Mouse (Mus musculus) naive thymus-derived CD4-positive, alpha-beta T cell, adult 2 months (primary cell): Measurements from ENCODE around the gene Usp30.

Source experiments
- DNase-seq: peaks from one replicate; pipeline ENCODE4 v3.0.0-alpha.2; 2011; ENCODE audit warnings: low read depth

Usp30 gene

DNA sequence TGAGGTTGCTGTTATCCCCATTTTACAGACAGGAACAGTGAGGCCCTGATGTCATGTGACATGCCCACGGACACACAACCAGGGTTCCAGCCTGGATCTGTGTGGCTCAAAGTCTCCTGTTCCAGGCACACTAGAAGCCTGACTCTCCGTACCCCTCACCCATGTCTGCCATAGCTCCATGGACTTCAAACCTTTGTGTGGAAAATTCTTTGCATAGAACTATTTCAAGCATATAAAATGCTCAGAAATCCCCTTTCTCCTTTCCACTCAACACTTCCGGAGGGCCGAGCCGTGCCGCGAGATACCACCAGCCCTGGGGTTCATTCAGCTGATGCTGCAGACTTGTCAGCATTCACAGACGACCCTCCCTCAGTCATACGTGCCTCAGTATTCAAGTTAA is 2.3 kb downstream of the Usp30 start:
- DNase-seq: no peak

DNA sequence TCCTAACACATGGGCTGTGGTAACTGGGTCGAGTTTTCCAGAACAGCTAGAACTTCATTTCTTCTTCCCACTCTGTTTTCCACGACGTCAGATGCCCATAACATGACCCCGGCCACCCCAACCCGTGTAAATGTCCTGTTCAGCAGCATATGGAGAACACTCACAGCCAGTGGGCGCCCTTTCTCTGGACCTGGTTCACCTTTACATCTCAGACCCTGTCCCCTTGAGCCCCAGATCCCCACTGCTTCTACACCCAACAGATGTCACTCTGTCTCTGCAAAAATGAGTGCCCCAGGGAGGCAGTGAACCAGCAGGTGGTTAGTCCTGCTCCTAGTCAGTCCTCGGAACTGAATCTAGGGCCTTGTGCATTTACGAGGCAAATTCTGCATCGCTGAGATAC is 2.7 kb downstream of the Usp30 start:
- no peak for DNase-seq

DNA sequence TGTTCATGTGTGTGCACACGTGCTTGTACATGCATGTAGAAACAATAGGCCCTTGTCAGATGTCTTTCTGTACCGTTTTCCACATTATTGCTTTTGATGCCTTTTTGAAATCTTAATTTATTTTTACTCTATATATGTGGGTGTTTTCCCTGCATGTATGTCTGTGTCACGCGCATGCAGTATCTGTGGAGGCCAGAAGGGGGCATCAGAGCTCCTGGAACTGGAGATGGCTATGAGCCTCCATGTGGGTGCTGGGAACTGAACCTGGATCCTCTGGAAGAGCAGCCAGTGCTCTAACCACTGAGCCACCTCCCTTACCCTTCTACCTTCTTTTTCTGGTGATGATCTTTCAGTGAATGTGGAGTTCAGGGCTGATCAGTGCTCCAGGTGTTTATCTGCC is 5.6 kb downstream of the Usp30 start:
- no peak for DNase-seq

DNA sequence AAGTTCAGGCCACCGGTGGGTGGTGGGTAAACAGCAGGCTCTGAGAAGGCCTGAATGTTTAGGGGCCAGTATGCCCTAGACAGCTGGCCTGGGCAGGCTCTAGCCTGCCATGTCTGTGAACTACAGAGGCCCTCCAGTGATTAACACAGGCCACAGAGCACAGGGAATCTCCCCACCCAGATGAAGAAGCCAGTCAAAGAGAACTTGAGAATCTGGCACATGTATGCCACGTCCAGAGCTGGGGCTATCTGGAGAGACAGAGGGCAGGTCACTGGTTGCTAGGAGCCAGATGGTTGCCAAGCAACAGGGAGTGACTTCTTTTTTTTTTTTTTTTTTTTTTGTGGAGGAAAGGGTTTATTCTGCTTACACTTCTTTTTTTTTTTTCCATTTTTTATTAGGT is 7.0 kb downstream of the Usp30 start:
- no peak for DNase-seq

DNA sequence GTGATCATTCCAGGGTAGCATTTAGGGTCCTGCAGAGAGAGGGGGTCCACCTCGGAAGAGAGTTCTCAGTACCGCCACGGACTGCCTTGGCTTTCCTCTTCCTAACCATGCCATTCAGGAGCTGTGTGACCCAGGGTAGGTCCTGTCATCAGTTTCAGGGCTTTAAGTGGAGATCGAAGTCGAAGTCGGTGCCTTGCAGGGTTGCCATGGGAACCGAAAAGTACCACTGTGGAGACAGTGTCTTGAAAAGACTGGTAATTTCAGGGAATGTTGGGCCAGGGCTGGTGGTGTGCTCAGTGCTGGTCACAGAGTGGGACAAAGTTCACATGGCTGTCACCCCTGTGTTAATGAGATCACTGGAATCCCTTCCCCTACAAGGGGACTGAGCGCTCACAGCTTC is 11.7 kb downstream of the Usp30 start:
- no peak for DNase-seq

DNA sequence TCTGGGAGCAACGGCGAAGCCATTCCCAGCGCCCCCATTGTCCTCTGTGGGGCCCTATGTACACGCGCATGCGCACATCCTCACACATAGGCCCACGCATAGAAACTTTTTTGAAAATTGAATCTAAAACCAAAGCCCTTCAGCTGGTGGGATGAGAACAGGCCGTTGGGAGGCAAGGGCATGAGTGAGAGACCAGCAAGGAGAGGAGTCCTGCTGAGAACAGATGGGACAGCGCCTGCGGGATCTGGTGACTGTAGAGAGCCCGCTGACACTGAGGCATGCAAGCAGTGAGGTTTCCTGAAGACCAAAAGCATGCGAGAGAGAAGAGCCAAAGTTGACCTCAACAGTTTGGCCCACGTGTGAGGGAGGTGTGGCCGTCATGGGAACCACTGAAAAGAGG is 20.2 kb downstream of the Usp30 start:
- DNase-seq: no peak

DNA sequence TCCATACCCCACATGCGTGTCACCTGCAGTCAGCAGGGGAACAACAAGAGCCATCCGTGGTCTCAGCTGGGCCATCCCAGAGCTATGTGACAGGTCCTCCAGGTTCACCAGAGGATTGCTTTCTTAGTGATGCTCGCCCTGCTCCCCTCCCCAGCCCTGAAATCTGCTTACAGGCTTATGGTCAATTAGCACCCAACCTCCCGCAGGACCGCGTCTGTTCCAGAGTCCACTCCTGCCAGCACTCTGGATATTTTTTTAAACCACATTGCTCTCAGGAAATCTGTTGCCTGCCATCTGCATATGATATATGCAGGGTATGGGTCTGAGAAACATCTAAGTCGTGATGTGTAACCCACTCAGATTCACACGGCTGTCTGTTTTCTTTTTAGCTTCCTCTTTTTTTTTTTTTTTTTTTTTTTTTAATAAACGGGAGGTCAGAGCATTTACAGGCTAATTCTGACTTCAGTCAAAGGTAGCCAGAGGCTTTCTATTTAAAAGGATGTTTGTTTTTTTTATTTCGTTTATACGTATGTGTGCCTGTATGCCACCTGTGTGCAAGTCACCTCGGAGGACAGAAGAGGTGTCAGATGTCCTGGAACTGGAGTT is 22.7 kb downstream of the Usp30 start:
- no peak for DNase-seq

DNA sequence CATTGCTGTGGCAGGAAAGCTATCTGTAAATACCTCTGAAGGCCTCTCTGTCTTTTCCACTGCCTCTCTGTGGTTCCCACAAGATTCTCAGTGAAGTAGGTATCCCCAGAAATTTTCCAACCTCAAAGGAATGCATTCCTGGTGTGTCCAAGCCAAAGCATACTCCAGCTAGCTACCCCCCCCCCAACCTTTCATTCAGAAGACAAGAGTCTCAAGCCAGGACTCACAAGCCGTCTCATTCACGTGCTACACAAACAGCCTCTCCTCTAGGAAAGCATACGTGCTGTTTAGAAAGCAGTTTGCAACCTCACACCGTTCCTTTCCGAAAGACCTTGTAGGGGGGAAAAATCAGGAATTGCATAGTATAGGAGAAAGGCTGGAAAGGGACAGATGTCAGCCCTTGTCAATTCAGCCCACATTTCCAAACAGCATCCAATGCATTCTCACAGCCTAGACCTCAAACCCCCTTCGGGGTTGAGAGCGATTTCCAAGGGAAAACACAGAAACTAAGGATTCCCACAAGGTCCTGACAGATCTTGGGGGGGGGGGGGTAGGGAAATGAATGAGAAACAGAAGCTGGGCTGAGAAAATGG is 25.3 kb downstream of the Usp30 start:
- no peak for DNase-seq

DNA sequence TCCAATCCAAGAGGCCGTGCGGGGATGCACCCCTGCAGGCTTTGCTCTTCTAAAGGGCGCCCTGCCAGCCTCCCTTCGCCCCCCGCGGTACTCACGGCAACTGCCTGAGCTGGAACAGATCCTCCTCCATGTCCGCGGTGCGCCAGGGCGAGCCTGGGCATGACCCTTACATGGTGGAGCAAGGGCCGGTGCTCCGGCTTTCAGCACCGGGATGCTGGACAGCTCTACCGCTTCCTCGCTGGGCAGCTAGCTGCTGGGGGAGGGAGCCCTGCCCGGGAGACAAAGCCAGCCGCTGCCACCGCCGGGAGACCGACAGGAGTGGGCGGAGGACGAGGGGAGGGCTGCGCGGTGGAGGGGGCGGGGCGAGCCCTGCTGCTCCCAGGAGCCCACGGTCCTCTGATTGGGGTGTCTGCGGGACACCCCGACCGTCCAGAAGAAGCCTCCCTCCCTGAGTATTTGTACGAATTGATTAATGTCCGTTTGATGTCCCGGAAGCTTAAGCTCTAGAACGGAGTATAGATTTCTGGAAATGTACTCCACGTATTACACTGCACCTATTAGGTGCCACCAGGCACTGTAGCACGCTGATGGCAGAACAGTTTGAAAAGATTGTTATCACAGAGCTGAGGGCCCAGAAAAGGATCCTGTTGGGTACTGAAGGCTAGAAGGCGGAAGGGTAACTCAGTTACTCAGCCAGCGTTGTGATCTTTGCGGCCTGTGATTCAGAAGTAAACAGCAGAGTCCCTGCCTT is 26.0 kb downstream of the Usp30 start, which contains the start of gene Svop:
Svop (minus strand) TSS at position 514 of the 751 bp plus-strand sequence.
- DNase-seq: peak; percentile 27

DNA sequence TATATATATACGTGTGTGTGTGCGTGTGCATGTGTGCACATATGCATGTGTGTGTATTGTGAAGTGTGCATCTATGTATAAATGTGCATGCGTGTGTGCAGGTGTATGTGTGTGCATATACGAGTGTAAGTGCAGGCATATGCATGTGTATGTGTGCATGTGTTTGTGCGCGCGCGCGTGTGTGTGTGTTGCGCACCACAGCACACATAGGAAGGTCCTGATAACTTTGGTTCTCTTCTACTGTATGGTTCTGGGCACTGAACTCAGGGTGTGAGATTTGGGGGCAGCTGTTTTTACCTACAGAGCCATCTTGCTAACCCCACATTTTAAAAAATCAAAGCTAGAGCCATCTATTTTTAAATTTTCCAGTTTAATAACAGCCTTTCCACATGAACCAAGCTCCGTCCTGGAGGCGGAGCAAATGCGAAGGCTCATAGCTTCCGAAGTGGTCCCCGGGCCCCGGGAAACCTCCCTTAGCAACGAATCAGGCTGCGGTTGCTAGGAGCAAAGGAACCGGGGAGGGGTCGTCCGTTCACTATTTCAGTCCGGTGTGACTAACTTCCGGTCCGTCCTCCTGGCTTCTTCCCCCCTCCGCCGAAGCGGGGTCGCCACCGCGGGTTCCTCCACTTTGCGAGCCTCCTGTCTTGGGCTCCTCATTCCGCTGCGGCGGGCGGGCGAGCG is 34.6 kb downstream of the Usp30 start:
- DNase-seq: peak; percentile 93

DNA sequence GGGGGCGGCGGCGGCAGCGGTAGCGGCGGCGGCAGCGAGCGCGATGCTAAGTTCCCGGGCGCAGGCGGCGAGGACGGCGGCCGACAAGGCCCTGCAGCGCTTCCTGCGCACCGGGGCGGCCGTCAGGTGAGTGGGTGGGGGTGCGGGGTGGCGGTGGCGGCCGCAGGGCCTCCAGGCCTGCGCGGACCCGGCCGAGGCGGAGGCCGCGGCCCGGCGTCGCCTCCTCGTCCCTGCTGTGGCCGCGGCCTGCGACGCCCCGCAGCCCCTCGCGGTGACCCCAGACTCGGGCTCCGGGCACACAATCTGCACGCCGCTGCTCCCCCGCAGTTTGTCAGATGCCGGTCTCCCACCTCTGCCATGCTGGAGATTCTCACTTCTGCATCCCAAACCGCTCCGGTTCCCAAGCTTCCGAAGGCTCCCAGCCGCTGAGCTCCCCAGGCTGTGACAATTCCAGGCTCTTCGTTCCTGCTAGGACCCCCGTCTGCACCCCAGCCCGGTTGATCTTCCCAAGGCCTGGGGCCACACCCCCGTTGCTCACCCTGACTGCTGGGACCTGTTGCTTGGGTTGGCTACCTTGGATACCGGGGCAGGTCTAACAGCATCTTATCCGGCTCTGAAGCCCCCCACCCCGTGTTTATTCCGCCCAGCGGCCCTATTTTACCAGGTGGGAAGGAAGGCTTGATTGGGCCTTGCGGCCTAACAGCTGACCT is 35.3 kb downstream of the Usp30 start:
- DNase-seq: no peak

DNA sequence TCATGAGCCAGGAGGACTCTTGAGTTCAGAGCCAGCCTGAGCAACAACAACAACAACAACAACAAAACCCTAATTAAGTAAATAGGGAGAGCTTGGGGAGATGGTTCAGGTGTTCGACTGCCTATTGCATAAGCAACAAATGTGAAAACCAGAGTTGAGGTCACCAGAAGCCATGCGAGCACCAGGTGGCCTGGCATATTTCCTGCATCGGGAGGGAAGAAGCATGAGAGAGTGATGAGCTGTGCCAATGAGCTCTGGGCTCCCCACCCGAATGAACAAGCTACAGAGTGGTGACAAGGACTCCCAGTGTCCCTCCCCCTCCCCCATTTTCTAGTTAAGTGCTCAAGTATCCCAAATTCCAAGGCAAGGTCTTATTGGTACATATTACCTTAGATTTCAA is 36.6 kb downstream of the Usp30 start:
- DNase-seq: no peak

DNA sequence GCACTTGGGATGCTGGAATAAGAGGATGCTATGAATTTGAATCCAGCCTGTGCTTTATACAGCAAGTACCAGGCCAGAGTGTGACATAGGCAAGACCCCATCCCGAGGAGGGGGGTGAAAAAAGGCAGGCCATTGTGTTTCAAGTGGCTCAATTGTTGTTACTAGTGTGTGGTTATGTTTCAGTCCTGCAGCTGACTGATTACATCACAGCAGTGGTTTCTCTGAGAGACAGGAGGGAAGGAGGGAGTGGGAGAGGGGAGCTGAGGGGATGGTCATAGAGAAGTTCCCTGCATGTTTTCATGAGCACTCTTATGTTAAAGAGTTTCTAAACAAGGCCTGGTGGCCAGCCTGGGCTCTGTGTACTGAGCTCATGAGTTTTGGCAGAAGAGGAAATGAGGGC is 37.5 kb downstream of the Usp30 start:
- no peak for DNase-seq

DNA sequence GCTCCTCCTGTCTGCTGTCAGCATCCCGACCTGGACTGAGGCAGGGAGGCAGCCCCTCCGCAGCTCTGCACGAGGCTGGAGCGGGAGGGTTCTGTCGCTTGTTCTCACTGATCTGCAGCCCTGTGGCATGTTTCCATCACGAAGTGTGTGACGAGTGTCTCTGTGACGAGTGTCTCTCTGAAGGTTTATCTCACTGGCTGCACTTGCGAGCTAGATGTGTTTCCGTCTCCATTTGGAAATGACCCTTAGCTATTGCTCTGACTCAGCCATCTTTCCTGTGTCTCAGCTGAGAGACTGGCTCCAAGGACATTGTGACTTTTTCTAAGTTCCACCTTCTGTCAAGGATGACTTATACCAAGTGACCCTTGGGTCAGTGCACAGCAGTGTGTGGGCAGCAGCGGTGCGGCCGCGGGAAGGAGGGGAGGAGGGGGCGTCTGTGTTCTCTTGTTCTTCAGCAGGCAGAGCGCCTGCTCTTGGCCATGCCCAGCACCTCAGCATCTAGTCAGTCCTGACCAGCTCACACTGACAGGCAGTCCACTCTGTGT is 41.2 kb downstream of the Usp30 start:
- no peak for DNase-seq

DNA sequence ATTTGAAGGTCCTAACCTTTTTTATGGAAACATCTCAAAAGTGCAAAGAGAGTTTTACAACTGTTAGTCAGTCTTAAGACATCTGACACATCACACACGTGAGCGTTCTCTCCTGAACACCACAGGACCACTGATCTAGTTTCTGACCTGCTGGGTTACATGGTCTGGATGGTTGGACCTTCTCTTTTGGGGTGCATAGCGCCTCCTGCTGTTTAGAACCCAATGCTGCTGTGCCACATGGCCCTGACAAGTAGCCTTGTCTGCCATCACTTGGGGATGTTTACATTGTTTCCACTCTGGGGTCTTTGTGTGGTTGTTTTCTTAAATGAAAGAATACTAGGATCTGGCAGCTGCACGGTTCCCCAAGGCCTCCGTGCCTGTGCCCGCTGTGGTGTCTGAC is 48.1 kb downstream of the Usp30 start:
- DNase-seq: no peak

DNA sequence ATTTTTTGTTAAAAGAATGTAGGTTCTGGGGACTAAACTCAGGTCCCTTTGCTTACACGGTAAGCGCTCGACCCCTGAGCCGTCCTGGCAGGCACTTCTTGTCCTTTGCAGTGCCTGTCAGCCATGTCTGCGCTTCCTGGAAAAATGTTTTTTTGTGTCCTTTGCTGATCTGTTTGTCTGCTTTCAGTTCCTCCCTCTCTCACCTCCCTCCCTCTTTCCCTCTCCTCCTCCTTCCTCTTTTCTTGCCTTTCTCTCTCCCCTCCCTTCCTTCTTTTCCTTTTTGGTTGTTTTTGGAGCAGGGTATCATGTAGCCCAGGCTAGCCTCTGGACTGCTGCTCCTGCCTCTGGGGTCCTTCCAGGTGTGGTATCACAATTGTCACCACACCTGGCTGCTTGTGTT is 49.8 kb downstream of the Usp30 start:
- DNase-seq: no peak

DNA sequence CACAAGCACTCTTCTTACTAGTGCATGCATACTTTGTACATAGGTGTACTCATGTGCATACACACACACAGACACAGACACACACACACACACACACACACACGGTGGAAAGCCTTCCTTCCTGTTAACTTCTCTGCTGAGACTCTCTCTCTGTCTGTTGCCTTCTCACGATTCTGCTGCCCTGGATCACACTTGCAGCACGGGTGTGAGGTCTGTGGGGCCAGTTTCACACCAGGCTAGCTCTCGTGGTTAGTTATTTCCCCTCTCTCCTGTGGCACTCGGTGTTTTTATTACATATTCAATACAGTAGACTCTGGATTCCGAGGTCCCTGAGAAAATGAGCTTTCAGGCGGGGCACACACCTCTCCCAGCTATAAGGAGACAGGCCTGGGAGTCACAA is 51.3 kb downstream of the Usp30 start:
- no peak for DNase-seq

DNA sequence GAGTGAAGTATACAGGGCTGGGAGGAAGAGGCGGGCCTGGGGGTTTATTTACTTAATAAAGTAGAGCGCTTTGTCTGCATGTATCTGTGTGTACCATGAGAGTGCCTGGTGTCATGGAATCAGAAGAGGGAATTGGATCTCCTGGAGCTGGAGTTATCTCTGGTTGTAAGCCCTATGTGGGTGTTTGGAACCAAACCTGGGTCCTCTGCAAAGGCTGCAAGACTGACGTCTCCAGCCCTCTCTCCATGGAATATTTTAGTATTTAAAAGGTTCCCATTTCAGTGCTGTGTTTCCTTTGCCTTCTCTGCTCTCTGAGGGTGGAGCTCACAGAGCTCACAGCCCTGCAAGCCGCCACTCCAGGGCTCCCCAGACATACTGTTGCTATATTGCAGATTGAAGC is 54.5 kb downstream of the Usp30 start:
- no peak for DNase-seq

DNA sequence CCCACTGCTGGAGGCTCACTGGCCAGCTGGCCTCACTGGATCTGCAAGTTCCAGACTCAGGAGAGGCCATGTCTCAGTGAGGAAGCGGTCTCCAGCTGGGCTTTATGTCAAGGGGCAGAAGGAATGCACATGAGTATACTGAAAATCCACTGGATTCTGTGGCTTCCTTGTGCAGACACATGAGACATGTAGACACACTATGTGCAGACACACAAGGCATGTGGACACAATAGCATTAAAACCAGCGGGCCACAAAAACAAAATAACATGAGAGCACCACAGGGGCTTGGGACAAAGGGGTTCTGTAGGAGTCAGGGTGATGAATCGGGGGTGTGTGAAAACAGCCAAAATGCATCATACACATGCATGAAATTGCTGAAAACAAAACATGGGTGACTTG is 60.7 kb downstream of the Usp30 start:
- no peak for DNase-seq

DNA sequence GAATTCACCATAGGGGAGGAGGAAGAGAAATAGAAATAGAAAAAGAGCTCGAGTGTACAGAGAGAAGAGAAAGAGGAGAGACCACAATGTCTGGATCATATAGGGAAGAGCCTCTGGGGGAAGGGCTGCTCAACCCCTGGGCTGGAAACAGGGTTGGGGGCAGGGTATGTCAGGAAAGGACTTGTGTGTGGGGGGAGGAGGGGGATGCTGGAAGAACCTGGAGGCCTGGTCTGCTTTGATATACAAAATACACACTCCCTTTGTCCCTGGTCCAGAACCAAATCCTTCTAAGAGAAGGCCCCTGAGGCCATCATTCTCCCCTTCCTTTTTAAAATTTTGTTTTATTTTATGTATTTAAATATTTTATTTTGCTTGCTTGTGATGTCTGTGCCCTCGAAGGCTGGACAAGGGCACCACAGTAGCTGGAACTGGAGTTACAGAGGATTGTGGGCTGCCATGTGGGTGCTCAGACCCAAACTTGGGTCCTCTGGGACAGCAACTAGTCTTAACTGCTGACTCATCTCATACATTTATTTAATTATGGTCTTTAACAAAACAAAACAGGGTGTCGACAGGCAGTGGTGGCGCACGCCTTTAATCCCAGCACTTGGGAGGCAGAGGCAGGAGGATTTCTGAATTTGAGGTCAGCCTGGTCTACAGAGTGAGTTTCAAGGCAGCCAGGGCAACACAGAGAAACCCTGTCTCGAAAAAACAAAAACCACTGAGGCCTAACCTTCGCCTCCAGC is 61.4 kb downstream of the Usp30 start:
- no peak for DNase-seq
